Mouse (Mus musculus): Measurements from ENCODE around the gene Nhsl1. TPM values are rescaled to one million over a fixed set of nuclear protein-coding genes. Genes with fewer than 3 reads are reported as not detected.

The Nhsl1 gene
- polyA plus RNA-seq, 1 experiment = 16.7 TPM

GRCm38 (mm10) chr10:18453380-18453779 is 134.6 kb downstream of the Nhsl1 start:
- peak; percentile 88 to 92 for DNase-seq
- Histone ChIP-seq H3K27me3 (ENCODE audit: control insufficient read depth, insufficient read depth, low read length) (no peaks in the 10 kb centered on the region), H3K27ac (ENCODE audit: insufficient read depth, low read length) (no peak overlapping the region), H3K4me1 (ENCODE audit: control insufficient read depth, insufficient read depth, low read length) (peaks cover 13% of the 10 kb centered on the region), H3K4me3 (replicated peaks; ENCODE audit: insufficient read depth, low read depth, low read length) (no peak overlapping the region)
- TF ChIP-seq CTCF (IDR thresholded peaks at IDR 0.05; ENCODE audit: borderline replicate concordance, insufficient read depth, low read depth, low read length) (peak; percentile 97), POLR2A (IDR thresholded peaks at IDR 0.05; ENCODE audit: borderline replicate concordance, insufficient read depth, low read length) (no peak)
- WGBS = 7% methylated on average over 4 of the region's 4 CpGs

GRCm38 (mm10) chr10:18454161-18454560 is 135.4 kb downstream of the Nhsl1 start:
- DNase-seq = no peak
- WGBS = 86% methylated on average over 3 of the region's 3 CpGs
- Histone ChIP-seq H3K27ac (ENCODE audit: insufficient read depth, low read length) (no peak overlapping the region), H3K4me1 (ENCODE audit: control insufficient read depth, insufficient read depth, low read length) (peaks cover 13% of the 10 kb centered on the region), H3K4me3 (replicated peaks; ENCODE audit: insufficient read depth, low read depth, low read length) (no peak overlapping the region), H3K27me3 (ENCODE audit: control insufficient read depth, insufficient read depth, low read length) (no peaks in the 10 kb centered on the region)
- TF ChIP-seq POLR2A (IDR thresholded peaks at IDR 0.05; ENCODE audit: borderline replicate concordance, insufficient read depth, low read length) (no peak), CTCF (IDR thresholded peaks at IDR 0.05; ENCODE audit: borderline replicate concordance, insufficient read depth, low read depth, low read length) (no peak)

- no peak overlapping the region for H3K4me3 ChIP-seq (replicated peaks; ENCODE audit: insufficient read depth, low read depth, low read length)
- no peaks in the 10 kb centered on the region for H3K27me3 ChIP-seq (ENCODE audit: control insufficient read depth, insufficient read depth, low read length)
- peak overlapping the region; percentile 41; the same call in 1 of the 2 replicates for H3K27ac ChIP-seq (ENCODE audit: insufficient read depth, low read length)
- WGBS = 13% methylated on average over 10 of the region's 10 CpGs
- DNase-seq = peak; percentile 80 to 88
- peaks cover 13% of the 10 kb centered on the region for H3K4me1 ChIP-seq (ENCODE audit: control insufficient read depth, insufficient read depth, low read length)
- no peak for TF ChIP-seq CTCF (IDR thresholded peaks at IDR 0.05; ENCODE audit: borderline replicate concordance, insufficient read depth, low read depth, low read length)
- no peak for TF ChIP-seq POLR2A (IDR thresholded peaks at IDR 0.05; ENCODE audit: borderline replicate concordance, insufficient read depth, low read length)
These were observed 136.6 kb downstream of the Nhsl1 start for GRCm38 (mm10) chr10:18455301-18455920.

- H3K4me3 ChIP-seq (replicated peaks; ENCODE audit: insufficient read depth, low read depth, low read length) = no peak overlapping the region
- no peaks in the 10 kb centered on the region for H3K27me3 ChIP-seq (ENCODE audit: control insufficient read depth, insufficient read depth, low read length)
- no peak for TF ChIP-seq POLR2A (IDR thresholded peaks at IDR 0.05; ENCODE audit: borderline replicate concordance, insufficient read depth, low read length)
- no peak for TF ChIP-seq CTCF (IDR thresholded peaks at IDR 0.05; ENCODE audit: borderline replicate concordance, insufficient read depth, low read depth, low read length)
- no peak for DNase-seq
- no peak overlapping the region for H3K27ac ChIP-seq (ENCODE audit: insufficient read depth, low read length)
- WGBS = 84% methylated on average over 8 of the region's 8 CpGs
- H3K4me1 ChIP-seq (ENCODE audit: control insufficient read depth, insufficient read depth, low read length) = peaks cover 13% of the 10 kb centered on the region
These were observed 139.2 kb downstream of the Nhsl1 start for GRCm38 (mm10) chr10:18457808-18458475.

GRCm38 (mm10) chr10:18461336-18461735 is 142.6 kb downstream of the Nhsl1 start:
- H3K4me3 ChIP-seq (replicated peaks; ENCODE audit: insufficient read depth, low read depth, low read length) = no peak overlapping the region
- H3K27ac ChIP-seq (ENCODE audit: insufficient read depth, low read length) = no peak overlapping the region
- 97% methylated on average over 13 of the region's 13 CpGs for WGBS
- no peak for DNase-seq
- H3K4me1 ChIP-seq (ENCODE audit: control insufficient read depth, insufficient read depth, low read length) = no peaks in the 10 kb centered on the region
- H3K27me3 ChIP-seq (ENCODE audit: control insufficient read depth, insufficient read depth, low read length) = no peaks in the 10 kb centered on the region
- no peak for TF ChIP-seq CTCF (IDR thresholded peaks at IDR 0.05; ENCODE audit: borderline replicate concordance, insufficient read depth, low read depth, low read length)
- no peak for TF ChIP-seq POLR2A (IDR thresholded peaks at IDR 0.05; ENCODE audit: borderline replicate concordance, insufficient read depth, low read length)

GRCm38 (mm10) chr10:18463071-18463841 is 144.5 kb downstream of the Nhsl1 start:
- Histone ChIP-seq H3K27me3 (ENCODE audit: control insufficient read depth, insufficient read depth, low read length) (no peaks in the 10 kb centered on the region; the same call in 1 of the 2 replicates), H3K4me1 (ENCODE audit: control insufficient read depth, insufficient read depth, low read length) (no peaks in the 10 kb centered on the region), H3K27ac (ENCODE audit: insufficient read depth, low read length) (no peak overlapping the region), H3K4me3 (replicated peaks; ENCODE audit: insufficient read depth, low read depth, low read length) (peak overlapping the region; percentile 40)
- no peak for TF ChIP-seq CTCF (IDR thresholded peaks at IDR 0.05; ENCODE audit: borderline replicate concordance, insufficient read depth, low read depth, low read length)
- peak; percentile 13 to 23 for DNase-seq
- WGBS = 39% methylated on average over 23 of the region's 23 CpGs

GRCm38 (mm10) chr10:18468396-18468795 is 149.6 kb downstream of the Nhsl1 start:
- Histone ChIP-seq H3K27ac (ENCODE audit: insufficient read depth, low read length) (no peak overlapping the region), H3K27me3 (ENCODE audit: control insufficient read depth, insufficient read depth, low read length) (peaks cover 1% of the 10 kb centered on the region; the same call in 1 of the 2 replicates), H3K4me3 (replicated peaks; ENCODE audit: insufficient read depth, low read depth, low read length) (no peak overlapping the region), H3K4me1 (ENCODE audit: control insufficient read depth, insufficient read depth, low read length) (no peaks in the 10 kb centered on the region)
- TF ChIP-seq POLR2A (IDR thresholded peaks at IDR 0.05; ENCODE audit: borderline replicate concordance, insufficient read depth, low read length) (no peak), CTCF (IDR thresholded peaks at IDR 0.05; ENCODE audit: borderline replicate concordance, insufficient read depth, low read depth, low read length) (no peak)
- WGBS = 84% methylated on average over 4 of the region's 4 CpGs
- no peak for DNase-seq

All from cerebellum, adult 2 months (tissue).